Mouse (Mus musculus) heart, embryonic 12.5 days (tissue): ENCODE measurements at regions not wholly inside any gene's neighbourhood (a gene's known extent, or its start where the extent isn't known, plus 50 kb on each side); places are given as distances from the start of the nearest gene placed in this dataset.

Source experiments
- ATAC-seq: fragments of 200-750 bp; cut with Nextera tagmentation; 2 replicates; pipeline ENCODE4 v1.8.0; 2017; ENCODE audit warnings: moderate TSS enrichment, moderate library complexity; ENCODE audit not compliant: insufficient number of reproducible peaks, low FRiP score
- H3K27ac ChIP-seq: fragments of 300-500 bp; sonication (generic); 2 replicates; pipeline ENCODE4 v1.5.1; 2016; ENCODE audit warnings: mild to moderate bottlenecking, moderate library complexity; ENCODE audit not compliant: poor library complexity, severe bottlenecking
- H3K27me3 ChIP-seq: fragments of 300-500 bp; sonication (generic); replicated peaks from 2 replicates; pipeline ENCODE4 v1.6.1; 2016; ENCODE audit warnings: mild to moderate bottlenecking, moderate library complexity
- H3K36me3 ChIP-seq: fragments of 300-500 bp; sonication (generic); 2 replicates; pipeline ENCODE4 v1.6.1; 2016; ENCODE audit warnings: mild to moderate bottlenecking, moderate library complexity
- H3K4me1 ChIP-seq: fragments of 300-500 bp; sonication (generic); replicated peaks from 2 replicates; pipeline ENCODE4 v1.6.1; 2016; ENCODE audit warnings: mild to moderate bottlenecking
- H3K4me2 ChIP-seq: fragments of 300-500 bp; sonication (generic); 2 replicates; pipeline ENCODE4 v1.6.1; 2016; ENCODE audit warnings: mild to moderate bottlenecking, moderate library complexity
- H3K4me3 ChIP-seq: fragments of 300-500 bp; sonication (generic); 2 replicates; pipeline ENCODE4 v1.5.1; 2016; ENCODE audit warnings: mild to moderate bottlenecking
- H3K9ac ChIP-seq: fragments of 300-500 bp; sonication (generic); 2 replicates; pipeline ENCODE4 v1.6.1; 2016; ENCODE audit warnings: mild to moderate bottlenecking, moderate library complexity
- H3K9me3 ChIP-seq: fragments of 300-500 bp; sonication (generic); replicated peaks from 2 replicates; pipeline ENCODE4 v1.6.1; 2016; ENCODE audit warnings: mild to moderate bottlenecking, moderate library complexity
- WGBS: fragments of 180-500 bp; shearing (Covaris S2); methylation state at CpG from one replicate; pipeline ENCODE4 v1.1.7; 2016; 5-methylcytosine and 5-hydroxymethylcytosine counted together

DNA sequence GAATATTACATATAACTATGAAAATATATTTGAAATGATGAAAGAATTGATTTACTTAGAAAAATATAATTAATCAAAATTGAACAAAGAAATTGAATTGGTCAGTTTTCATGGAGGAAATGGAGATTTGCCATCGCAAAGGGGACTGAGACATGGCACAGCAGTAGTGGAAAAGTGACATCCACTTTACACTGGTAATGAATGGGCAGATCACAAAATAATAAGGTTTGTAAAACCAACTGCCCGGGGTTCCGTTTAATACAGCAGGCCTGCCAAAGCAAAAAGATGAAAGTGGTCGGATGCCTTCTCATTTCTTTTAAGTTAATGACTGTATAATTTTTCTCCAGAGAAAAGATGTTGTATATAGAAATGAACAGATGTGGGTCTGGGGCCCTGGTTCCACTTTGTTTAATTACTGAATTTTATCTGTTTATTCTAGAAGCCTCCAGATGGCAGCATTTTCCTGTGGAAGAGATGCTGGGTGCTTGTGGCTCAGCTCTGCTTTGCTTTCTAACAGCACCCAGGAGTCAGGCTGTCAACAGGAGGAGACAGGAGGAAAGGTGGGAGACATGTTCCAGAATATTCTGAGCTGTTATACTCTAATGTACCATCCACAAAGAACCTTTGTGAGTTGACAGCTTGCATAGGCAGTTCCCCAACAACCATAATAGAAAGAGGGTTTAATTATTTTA lies 75.6 kb upstream of the Fbxl17 start:
- Histone ChIP-seq H3K27ac (no peak overlapping the region), H3K27me3 (no peaks in the 10 kb centered on the region), H3K9ac (no peak overlapping the region), H3K4me2 (no peak overlapping the region), H3K36me3 (no peaks in the 10 kb centered on the region), H3K4me1 (no peaks in the 10 kb centered on the region), H3K9me3 (no peaks in the 10 kb centered on the region), H3K4me3 (no peak overlapping the region)
- ATAC-seq = no peak
- WGBS = 75% methylated on average over 4 of the region's 4 CpGs

DNA sequence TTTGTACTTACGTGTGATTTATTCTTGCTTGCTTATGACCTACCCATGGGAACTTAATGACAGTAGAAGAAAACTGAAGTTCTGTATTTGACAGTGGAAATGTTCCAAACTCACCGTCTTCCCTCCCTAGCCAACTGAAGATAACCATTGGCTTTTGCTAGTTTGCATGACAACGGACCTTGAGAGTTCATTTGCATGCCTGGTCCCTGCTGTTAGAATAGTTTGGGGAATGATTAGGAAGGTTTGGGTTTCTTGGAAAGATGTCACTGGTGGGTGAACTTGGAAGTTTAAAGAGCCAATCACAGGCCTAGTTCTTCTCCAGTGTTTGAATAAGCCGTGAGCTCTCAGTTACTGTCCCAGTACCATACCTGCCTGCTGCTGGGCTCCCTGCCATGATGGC lies 83.1 kb upstream of the Fbxl17 start:
- ATAC-seq = no peak
- Histone ChIP-seq H3K36me3 (no peaks in the 10 kb centered on the region), H3K4me2 (no peak overlapping the region), H3K27me3 (no peaks in the 10 kb centered on the region), H3K4me1 (no peaks in the 10 kb centered on the region), H3K4me3 (no peak overlapping the region), H3K9me3 (no peaks in the 10 kb centered on the region), H3K9ac (no peak overlapping the region), H3K27ac (no peak overlapping the region)
- 69% methylated on average over 4 of the region's 4 CpGs for WGBS

DNA sequence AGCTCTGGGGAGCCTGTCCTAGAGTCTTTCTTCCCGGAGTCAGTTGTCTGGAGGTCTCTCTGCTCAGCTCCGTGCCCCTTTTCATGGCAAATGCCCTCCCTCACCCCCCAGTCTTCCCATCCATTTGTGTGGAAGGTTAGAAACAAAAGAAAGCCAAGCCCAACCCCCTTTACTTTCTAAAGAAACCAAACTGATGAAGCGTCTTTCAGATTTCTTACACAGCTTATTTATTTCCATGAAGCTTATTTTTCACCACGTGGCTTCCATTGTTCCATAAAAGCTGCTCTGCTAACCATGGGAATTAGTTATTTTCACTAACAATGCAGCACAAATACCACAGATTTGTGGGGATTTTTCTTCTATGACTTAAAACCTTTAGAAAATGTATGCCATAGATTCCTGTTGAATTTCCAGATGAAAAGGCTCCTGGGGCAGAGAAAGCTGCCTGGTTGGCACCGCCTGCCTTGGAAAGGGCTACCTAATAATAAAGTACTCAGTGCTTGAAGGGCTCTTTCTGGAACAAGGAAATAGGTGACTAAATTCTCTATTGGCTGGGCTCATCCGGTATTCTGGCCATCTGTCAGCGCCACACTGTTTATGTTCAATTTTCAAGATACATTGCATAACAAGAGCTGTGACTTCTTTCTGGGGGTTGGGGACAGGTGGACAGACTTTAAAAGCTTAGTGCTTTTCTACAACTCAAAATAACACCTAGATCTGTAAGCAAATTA lies 107.4 kb upstream of the Fbxl17 start:
- ATAC-seq = no peak
- H3K27me3 ChIP-seq = no peaks in the 10 kb centered on the region
- H3K9ac ChIP-seq = no peak overlapping the region
- no peaks in the 10 kb centered on the region for H3K9me3 ChIP-seq
- H3K4me2 ChIP-seq = no peak overlapping the region
- 66% methylated on average over 7 of the region's 7 CpGs for whole genome bisulfite sequencing
- no peaks in the 10 kb centered on the region for H3K36me3 ChIP-seq
- no peak overlapping the region for H3K4me3 ChIP-seq
- H3K27ac ChIP-seq = no peak overlapping the region
- no peaks in the 10 kb centered on the region for H3K4me1 ChIP-seq

DNA sequence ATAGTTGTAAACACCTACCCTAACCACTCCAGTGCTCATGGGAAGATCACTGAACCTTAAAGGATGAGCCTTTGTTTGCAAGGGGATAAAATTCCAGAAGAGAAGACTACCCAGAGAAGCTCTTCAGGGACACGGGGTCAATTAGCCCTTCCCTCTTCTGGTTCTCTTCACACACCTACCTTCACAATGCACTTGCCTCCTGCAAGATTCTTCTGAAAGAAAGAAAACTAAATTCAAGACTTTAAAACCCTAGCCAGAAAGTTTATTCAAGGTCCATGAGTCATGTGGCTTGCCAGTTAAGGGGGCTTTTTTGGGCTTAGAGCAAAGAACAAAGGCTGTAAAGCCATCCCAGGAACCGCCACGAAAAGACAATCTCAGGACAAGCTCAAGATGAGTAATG lies 122.9 kb upstream of the Fbxl17 start:
- no peak for ATAC-seq
- H3K27me3 ChIP-seq = no peaks in the 10 kb centered on the region
- no peaks in the 10 kb centered on the region for H3K36me3 ChIP-seq
- no peaks in the 10 kb centered on the region for H3K4me1 ChIP-seq
- WGBS = 12% methylated on average over 3 of the region's 3 CpGs
- H3K9me3 ChIP-seq = no peaks in the 10 kb centered on the region
- H3K9ac ChIP-seq = no peak overlapping the region
- H3K27ac ChIP-seq = no peak overlapping the region
- H3K4me3 ChIP-seq = no peak overlapping the region
- H3K4me2 ChIP-seq = no peak overlapping the region

DNA sequence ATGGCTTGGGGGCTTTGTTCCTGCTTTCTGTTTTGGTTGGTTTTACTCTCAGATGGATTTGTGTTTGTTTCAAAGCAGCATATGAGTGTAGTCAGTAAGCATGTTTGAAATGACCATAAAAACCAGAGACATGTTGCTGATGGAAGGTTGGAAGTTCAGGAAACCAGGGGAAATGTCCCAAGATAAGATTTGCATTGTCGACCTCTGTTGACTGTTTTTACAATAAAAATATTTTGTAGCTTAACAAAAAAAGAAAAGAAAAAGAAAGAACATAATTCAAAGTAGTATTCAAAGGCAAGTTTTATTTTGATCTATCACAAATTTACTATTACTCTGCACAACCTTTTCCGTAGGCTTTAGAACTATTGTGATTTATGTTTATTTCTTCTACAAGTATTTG lies 137.8 kb upstream of the Fbxl17 start:
- Histone ChIP-seq H3K36me3 (no peaks in the 10 kb centered on the region), H3K4me1 (no peaks in the 10 kb centered on the region), H3K9me3 (no peaks in the 10 kb centered on the region), H3K27me3 (no peaks in the 10 kb centered on the region), H3K9ac (no peak overlapping the region), H3K4me2 (no peak overlapping the region), H3K27ac (no peak overlapping the region), H3K4me3 (no peak overlapping the region)
- WGBS = 64% methylated on average over 2 of the region's 2 CpGs
- ATAC-seq = no peak

DNA sequence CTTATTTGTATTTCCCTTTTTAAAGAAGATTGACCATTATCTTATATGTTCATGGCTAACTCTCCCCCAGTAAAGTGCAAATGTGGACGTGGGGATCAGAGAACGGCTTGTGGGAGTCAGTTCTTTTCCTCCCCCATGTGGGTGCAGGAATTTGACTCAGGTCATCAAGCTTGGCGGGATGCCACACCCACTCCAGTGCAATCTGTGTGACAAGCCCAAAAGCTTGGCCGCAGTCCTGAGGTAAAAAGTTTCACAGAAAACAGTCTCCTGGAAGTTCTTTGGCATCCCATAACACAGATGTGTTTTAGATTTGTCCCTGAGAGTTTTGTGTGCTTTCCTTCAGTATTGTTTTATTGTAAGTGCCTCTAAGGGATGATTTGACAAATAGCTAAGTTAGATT lies 144.6 kb upstream of the Fbxl17 start:
- Histone ChIP-seq H3K4me2 (no peak overlapping the region), H3K36me3 (no peaks in the 10 kb centered on the region), H3K9ac (no peak overlapping the region), H3K4me3 (no peak overlapping the region), H3K27me3 (no peaks in the 10 kb centered on the region), H3K4me1 (no peaks in the 10 kb centered on the region), H3K9me3 (no peaks in the 10 kb centered on the region), H3K27ac (no peak overlapping the region)
- WGBS = 73% methylated on average over 4 of the region's 4 CpGs
- ATAC-seq = no peak

DNA sequence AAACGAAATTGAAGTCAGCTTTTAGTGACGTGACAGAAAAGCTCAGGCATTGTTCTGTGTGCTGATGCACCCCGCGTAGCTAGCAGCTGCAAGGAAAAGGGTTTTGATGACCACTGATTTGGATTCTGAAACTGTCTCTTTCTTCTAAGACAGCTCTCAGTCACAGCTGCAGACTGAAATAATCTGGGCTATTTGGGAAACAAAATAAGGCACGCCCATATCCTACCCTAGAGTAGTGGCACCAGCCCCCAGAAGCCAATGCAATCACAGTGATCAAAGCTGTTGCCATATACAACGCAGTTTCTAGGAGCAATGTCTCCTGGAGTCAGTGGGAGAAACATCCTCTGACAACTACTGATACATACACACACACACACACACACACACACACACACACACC lies 157.9 kb upstream of the Fbxl17 start:
- H3K4me2 ChIP-seq = no peak overlapping the region
- H3K9me3 ChIP-seq = no peaks in the 10 kb centered on the region
- H3K9ac ChIP-seq = no peak overlapping the region
- H3K27ac ChIP-seq = no peak overlapping the region
- no peak for ATAC-seq
- WGBS = 73% methylated on average over 6 of the region's 6 CpGs
- no peaks in the 10 kb centered on the region for H3K27me3 ChIP-seq
- no peaks in the 10 kb centered on the region for H3K36me3 ChIP-seq
- H3K4me3 ChIP-seq = no peak overlapping the region
- H3K4me1 ChIP-seq = no peaks in the 10 kb centered on the region

DNA sequence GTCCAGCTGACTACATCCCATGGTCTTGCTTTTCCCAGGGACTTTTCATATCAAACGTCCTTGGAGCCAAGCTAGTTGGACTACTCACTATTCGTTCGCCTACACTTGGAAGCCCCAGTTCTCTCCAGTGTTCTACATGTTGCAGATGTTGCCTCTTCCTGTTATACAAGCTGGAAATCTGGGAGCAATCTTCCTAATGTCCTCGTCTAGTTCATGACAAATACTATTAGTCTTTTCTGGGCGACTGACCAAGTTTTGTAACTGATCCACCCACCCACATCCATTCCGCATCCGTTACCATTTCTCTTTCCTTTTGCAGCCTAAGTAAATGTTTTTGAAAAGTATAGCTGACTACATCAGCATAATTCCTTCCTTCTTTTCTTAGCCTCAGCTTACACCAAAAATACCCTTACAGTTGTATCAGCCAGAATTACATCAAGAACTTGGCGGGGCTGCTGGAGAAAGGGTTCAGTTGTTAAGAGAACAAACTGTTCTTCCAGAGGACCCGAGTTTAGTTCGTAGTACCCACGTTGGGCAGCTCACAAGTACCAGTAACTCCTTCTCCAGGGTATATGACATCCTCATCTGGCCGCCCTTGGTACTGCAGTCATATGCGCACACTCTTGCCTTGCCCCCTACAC lies 161.1 kb upstream of the Fbxl17 start:
- Histone ChIP-seq H3K9me3 (peaks cover 5% of the 10 kb centered on the region), H3K36me3 (no peaks in the 10 kb centered on the region), H3K4me1 (no peaks in the 10 kb centered on the region), H3K4me3 (no peak overlapping the region), H3K27me3 (no peaks in the 10 kb centered on the region), H3K9ac (no peak overlapping the region), H3K4me2 (no peak overlapping the region), H3K27ac (no peak overlapping the region)
- 80% methylated on average over 13 of the region's 13 CpGs for WGBS
- no peak for ATAC-seq

DNA sequence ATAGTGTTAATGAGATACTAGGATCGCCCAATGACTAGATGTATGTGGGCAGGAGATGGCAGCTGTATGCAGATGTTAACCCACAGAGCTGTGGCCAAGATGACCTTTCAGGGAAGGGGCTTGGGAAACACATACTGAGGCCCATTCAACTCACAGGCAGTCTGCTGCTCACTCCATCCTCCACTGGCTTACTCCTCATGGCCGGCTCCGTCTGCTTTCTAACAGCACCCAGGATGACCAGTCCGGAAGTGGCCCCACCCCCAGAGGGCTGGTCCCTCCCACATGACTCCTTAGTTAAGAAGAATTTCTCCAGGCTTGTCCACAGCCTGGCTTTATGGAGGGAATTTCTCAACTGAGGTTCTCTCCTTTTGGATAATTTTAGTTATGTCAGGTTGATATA lies 161.8 kb upstream of the Fbxl17 start:
- Histone ChIP-seq H3K4me3 (no peak overlapping the region), H3K36me3 (no peaks in the 10 kb centered on the region), H3K27ac (no peak overlapping the region), H3K4me2 (no peak overlapping the region), H3K9me3 (peaks cover 5% of the 10 kb centered on the region), H3K9ac (no peak overlapping the region), H3K27me3 (no peaks in the 10 kb centered on the region), H3K4me1 (no peaks in the 10 kb centered on the region)
- no peak for ATAC-seq
- WGBS = 84% methylated on average over 4 of the region's 4 CpGs

DNA sequence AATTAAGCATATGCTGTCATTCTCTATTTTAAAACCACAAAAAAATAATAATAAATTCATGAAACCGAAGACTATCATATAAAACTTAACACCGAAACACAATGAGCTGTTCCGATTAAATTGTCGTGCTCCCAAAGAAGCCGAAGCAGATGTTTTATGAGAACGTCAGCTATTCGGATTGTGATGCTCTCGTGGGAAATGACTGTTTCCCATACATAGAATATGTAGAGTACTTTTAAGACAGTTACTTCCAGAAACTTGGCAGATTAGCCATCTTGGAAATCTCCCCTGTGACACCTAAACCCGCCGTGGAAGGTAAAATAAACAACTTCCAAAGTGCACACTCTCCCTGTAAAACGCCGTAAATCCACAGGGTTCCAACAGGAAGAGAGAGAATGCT lies 162.4 kb upstream of the Fbxl17 start:
- no peak for ATAC-seq
- no peak overlapping the region for H3K9ac ChIP-seq
- H3K4me3 ChIP-seq = no peak overlapping the region
- peaks cover 5% of the 10 kb centered on the region for H3K9me3 ChIP-seq
- WGBS = 69% methylated on average over 12 of the region's 12 CpGs
- no peak overlapping the region for H3K4me2 ChIP-seq
- H3K27ac ChIP-seq = no peak overlapping the region
- no peaks in the 10 kb centered on the region for H3K27me3 ChIP-seq
- no peaks in the 10 kb centered on the region for H3K36me3 ChIP-seq
- no peaks in the 10 kb centered on the region for H3K4me1 ChIP-seq

DNA sequence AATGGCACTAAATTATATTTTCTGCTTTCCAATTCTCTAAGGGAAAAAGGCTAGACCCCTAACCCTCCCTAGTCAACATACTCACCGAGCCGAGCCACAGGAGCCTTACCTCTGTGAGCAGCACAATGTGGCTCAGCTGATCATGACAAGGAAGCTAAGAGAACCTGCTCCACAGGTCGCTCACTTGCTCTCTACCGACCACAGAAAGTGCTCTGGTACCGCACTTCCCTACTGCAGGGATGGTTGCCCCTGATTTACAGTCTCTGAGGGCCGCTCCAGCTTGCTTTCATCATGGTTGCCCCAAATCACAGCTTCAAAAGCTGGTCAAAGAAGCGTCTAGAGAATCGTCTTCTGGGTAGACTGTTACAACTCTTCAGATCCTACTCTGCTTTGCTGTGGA lies 177.0 kb upstream of the Fbxl17 start:
- no peaks in the 10 kb centered on the region for H3K36me3 ChIP-seq
- no peaks in the 10 kb centered on the region for H3K27me3 ChIP-seq
- H3K9me3 ChIP-seq = no peaks in the 10 kb centered on the region
- H3K4me3 ChIP-seq = no peak overlapping the region
- ATAC-seq = no peak
- no peak overlapping the region for H3K9ac ChIP-seq
- H3K4me1 ChIP-seq = no peaks in the 10 kb centered on the region
- 79% methylated on average over 8 of the region's 8 CpGs for WGBS
- no peak overlapping the region for H3K27ac ChIP-seq
- no peak overlapping the region for H3K4me2 ChIP-seq
